Mouse (Mus musculus) WW6 (cell line): ENCODE measurements around the gene Gpkow.
"Not testable (repeated sequence)": the region's sequence is repeated elsewhere in the genome, so short reads cannot be mapped to it uniquely, and the experiment has no call there.

ENCODE experiments used
- DNase-seq: peaks from one replicate; pipeline ENCODE4 v3.0.0-alpha.2; 2013; ENCODE audit warnings: low read depth, low spot score

The Gpkow gene

GRCm38 (mm10) chrX:7688321-7688720 lies 8.6 kb upstream of the Gpkow start:
- DNase-seq = no peak

GRCm38 (mm10) chrX:7690486-7690885 lies 6.4 kb upstream of the Gpkow start:
- DNase-seq = no peak

- no peak for DNase-seq
Measured at GRCm38 (mm10) chrX:7692862-7693261, 4.1 kb upstream of the Gpkow start.

- DNase-seq = no peak
Measured at GRCm38 (mm10) chrX:7696520-7696919, 411 bp upstream of the Gpkow start.

- not testable (repeated sequence) for DNase-seq
Measured at GRCm38 (mm10) chrX:7713764-7714134, 16.8 kb downstream of the Gpkow start.

GRCm38 (mm10) chrX:7714135-7714899 lies 17.4 kb downstream of the Gpkow start, which contains the start of gene Wdr45:
Gene Wdr45, plus strand, starts transcription at chrX:7714333.
- DNase-seq = not testable (repeated sequence)

GRCm38 (mm10) chrX:7716058-7716457 lies 19.1 kb downstream of the Gpkow start:
- DNase-seq = not testable (repeated sequence)

GRCm38 (mm10) chrX:7721514-7722281 lies 24.8 kb downstream of the Gpkow start, which contains the start of gene Gm45208:
Gene Gm45208, plus strand, starts transcription at chrX:7722245.
- DNase-seq = no peak

GRCm38 (mm10) chrX:7722282-7722611 lies 25.3 kb downstream of the Gpkow start:
- no peak for DNase-seq

- no peak for DNase-seq
Measured at GRCm38 (mm10) chrX:7722691-7723090, 25.8 kb downstream of the Gpkow start.

- no peak for DNase-seq
Measured at GRCm38 (mm10) chrX:7724135-7724534, 27.2 kb downstream of the Gpkow start.

GRCm38 (mm10) chrX:7725841-7726240 lies 28.9 kb downstream of the Gpkow start:
- no peak for DNase-seq

GRCm38 (mm10) chrX:7727176-7727575 lies 30.2 kb downstream of the Gpkow start:
- no peak for DNase-seq

GRCm38 (mm10) chrX:7728215-7728921 lies 31.4 kb downstream of the Gpkow start, which contains the start of gene Praf2:
Gene Praf2, plus strand, starts transcription at chrX:7728439.
- DNase-seq = peak; percentile 58

- no peak for DNase-seq
Measured at GRCm38 (mm10) chrX:7728922-7729265, 32.0 kb downstream of the Gpkow start.

GRCm38 (mm10) chrX:7733571-7734156 lies 36.7 kb downstream of the Gpkow start:
- no peak for DNase-seq

- DNase-seq = no peak
Measured at GRCm38 (mm10) chrX:7739336-7740081, 42.6 kb downstream of the Gpkow start.

GRCm38 (mm10) chrX:7740082-7740819 lies 43.3 kb downstream of the Gpkow start:
- no peak for DNase-seq

GRCm38 (mm10) chrX:7741103-7741502 lies 44.2 kb downstream of the Gpkow start:
- no peak for DNase-seq

- DNase-seq = no peak
Measured at GRCm38 (mm10) chrX:7743470-7743869, 46.5 kb downstream of the Gpkow start.

- no peak for DNase-seq
Measured at GRCm38 (mm10) chrX:7744940-7745339, 48.0 kb downstream of the Gpkow start.
